Mouse (Mus musculus): ENCODE results near the gene Atl2.

The Atl2 gene

GRCm38 (mm10) chr17:79895911-79896423 is at the start of gene Atl2:
Gene Atl2 (minus strand): TSS chr17:79896123.
- peak; percentile 96 to 98 for DNase-seq

GRCm38 (mm10) chr17:79944851-79945250 is 48.9 kb upstream of the Atl2 start:
- no peak for DNase-seq

GRCm38 (mm10) chr17:79942418-79942817 is 46.5 kb upstream of the Atl2 start:
- DNase-seq: no peak

- no peak for DNase-seq
Observed at GRCm38 (mm10) chr17:79939133-79939532, 43.2 kb upstream of the Atl2 start.

GRCm38 (mm10) chr17:79937921-79938601 is 42.1 kb upstream of the Atl2 start:
- peak in 1 of 2 experiments; percentile 6 for DNase-seq

GRCm38 (mm10) chr17:79934370-79934769 is 38.4 kb upstream of the Atl2 start:
- no peak for DNase-seq

GRCm38 (mm10) chr17:79932676-79933278 is 36.9 kb upstream of the Atl2 start:
- DNase-seq: no peak

GRCm38 (mm10) chr17:79927110-79927509 is 31.2 kb upstream of the Atl2 start:
- no peak for DNase-seq

GRCm38 (mm10) chr17:79926486-79926885 is 30.6 kb upstream of the Atl2 start:
- DNase-seq: peak in 1 of 2 experiments; percentile 13

GRCm38 (mm10) chr17:79925865-79926421 is 30.0 kb upstream of the Atl2 start:
- DNase-seq: no peak

GRCm38 (mm10) chr17:79920355-79920754 is 24.4 kb upstream of the Atl2 start:
- DNase-seq: no peak

- peak; percentile 48 to 56 for DNase-seq
Observed at GRCm38 (mm10) chr17:79919566-79920350, 23.8 kb upstream of the Atl2 start.

GRCm38 (mm10) chr17:79918484-79919004 is 22.6 kb upstream of the Atl2 start:
- DNase-seq: peak; percentile 60 to 77

- DNase-seq: no peak
Observed at GRCm38 (mm10) chr17:79916996-79917395, 21.1 kb upstream of the Atl2 start.

- DNase-seq: no peak
Observed at GRCm38 (mm10) chr17:79912174-79912573, 16.3 kb upstream of the Atl2 start.

- DNase-seq: no peak
Observed at GRCm38 (mm10) chr17:79911718-79912117, 15.8 kb upstream of the Atl2 start.

GRCm38 (mm10) chr17:79909571-79909970 is 13.6 kb upstream of the Atl2 start:
- no peak for DNase-seq

- no peak for DNase-seq
Observed at GRCm38 (mm10) chr17:79907698-79908097, 11.8 kb upstream of the Atl2 start.

- DNase-seq: no peak
Observed at GRCm38 (mm10) chr17:79906791-79907494, 11.0 kb upstream of the Atl2 start.

GRCm38 (mm10) chr17:79904593-79904992 is 8.7 kb upstream of the Atl2 start:
- no peak for DNase-seq

GRCm38 (mm10) chr17:79901207-79901606 is 5.3 kb upstream of the Atl2 start:
- no peak for DNase-seq

- DNase-seq: no peak
Observed at GRCm38 (mm10) chr17:79898156-79898746, 2.3 kb upstream of the Atl2 start.

Data from kidney, postnatal 36 days (tissue).